Mouse (Mus musculus) brain, embryonic 18.5 days (tissue): ENCODE data around the gene Nr1h3.
A peak's percentile ranks its signal among the peaks of the same experiment; 100 is the strongest.

Experiments used
- DNase-seq: peaks from one replicate; pipeline ENCODE4 v3.0.0-alpha.2; 2012; ENCODE audit warnings: low read depth, low spot score

Nr1h3 gene

DNA sequence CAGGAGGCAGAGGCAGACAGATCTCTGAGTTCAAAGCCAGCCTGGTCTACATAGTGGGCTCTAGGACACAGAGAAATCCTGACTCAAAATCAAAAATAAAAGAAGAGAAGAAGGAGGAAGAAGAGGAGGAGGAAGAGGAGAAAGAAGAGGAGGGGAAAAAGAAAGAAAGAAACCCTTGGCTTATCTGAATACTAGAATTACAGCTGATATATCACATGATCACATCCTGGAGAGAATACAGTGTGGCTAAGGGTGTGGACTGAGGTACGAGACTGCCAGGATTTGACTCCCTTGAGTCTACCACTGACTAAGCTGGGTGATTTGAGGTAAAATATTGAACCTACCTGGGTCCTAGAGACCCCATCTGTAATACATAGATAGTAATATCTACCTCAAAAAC, 16.4 kb downstream of the Nr1h3 start:
- DNase-seq, result no peak

DNA sequence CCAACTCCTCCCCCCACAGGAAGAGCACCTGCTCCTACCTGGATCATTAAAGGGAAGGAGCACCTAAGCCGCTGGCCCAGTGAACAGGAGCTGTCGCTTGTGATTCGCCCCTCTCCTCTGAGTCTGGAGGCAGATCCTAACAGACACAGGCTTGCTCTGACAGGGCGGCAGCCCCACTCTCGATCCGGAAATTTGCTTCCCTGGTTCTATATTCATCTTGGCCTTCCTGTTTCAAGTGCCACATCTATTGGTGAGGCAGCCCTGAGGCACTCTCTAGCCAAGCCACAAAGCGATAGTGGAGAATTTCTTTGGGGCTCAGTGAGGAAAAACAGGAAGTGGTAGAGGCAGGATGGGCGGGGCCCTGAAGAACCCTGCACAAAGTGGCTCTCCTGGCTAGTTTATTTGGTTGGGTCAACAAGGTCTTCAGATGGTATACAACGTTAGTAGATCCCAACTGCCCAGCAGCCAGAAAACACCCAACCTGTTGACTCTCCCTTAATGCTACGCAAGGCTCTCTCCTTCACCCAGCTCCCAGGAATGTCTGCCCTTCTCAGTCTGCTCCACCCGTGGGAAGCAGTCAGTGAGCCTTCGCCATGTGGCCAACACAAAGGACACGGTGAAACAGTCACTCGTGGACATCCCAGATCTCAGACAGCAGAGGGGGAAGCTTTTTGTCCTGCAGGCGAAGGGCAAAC, 18.8 kb downstream of the Nr1h3 start, which contains the start of gene Madd:
TSS of gene Madd (minus strand) at position 127 of the 695 bp plus-strand sequence.
- no peak for DNase-seq

DNA sequence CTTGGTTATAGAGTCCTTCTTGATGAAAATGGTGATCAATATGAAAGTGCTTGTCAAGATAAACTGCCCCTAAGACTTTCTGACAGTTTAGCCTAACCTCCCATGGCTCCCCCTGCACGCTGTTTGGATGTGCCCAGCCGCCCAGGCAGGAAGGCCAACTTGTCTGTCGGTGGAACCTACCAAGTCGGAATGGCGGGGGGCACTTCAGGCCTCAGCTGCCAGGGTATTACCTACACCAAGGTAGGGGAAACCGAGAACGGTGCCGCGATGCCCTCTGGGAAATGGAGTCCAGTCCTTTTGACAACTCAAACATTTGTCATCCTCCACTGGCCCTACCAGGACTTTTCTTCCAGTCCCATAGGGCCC, 19.5 kb downstream of the Nr1h3 start:
- DNase-seq, result peak; percentile 95

DNA sequence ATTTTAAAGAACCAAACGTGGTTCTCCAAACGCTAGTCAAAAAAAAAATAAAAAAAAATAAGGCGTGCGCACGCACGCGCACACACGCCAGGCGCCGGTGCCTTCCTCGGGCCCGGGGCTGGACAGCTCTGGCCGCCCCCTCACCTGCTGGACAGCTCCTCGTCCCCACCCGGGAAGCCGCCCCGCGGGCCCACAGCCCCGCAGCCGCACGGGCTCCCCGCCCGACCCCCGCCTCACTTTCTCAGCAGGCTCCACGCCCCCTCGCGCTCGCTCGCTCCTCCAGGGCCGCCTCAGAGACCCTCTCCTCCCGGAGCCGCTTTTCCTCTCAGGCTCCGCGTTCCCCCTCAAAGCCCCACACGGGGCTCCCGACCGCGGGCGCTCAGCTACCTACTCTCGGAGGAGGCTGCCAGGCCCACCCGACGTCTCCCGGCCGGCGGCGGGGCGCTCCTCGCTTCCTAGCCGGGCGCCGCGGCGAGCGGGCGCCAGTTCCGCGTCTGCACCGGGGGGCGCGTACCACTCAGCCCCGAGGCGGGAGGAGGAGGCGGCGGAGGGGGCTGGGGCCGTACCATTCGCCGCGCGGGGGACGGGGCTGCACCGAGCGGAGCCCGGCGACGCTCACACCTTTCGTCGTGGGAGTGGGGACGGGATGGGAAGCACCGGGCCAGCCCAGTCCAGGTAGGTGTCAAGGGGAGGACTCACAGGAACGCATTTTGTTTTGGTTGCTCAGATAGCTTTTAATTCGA, 20.1 kb downstream of the Nr1h3 start:
- DNase-seq, result peak; percentile 83

DNA sequence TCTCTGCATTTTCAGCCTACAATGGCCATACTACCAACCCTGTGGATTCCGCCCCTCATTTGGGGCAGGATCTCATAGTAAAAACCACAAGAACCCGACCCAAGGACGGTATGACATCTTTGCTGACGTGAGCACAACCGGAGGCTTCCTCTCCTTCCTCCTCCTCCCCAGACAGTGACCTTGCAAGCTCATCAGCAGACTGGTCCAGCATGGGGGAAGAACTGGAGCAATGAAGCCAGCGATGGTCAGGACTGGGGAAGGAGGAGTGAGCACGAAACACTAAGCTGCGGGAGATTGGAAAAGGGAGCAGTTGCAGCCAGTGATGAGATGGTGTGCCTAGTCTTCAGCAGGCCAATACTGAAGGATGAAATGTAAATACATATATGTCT, 20.6 kb downstream of the Nr1h3 start:
- DNase-seq, result no peak

DNA sequence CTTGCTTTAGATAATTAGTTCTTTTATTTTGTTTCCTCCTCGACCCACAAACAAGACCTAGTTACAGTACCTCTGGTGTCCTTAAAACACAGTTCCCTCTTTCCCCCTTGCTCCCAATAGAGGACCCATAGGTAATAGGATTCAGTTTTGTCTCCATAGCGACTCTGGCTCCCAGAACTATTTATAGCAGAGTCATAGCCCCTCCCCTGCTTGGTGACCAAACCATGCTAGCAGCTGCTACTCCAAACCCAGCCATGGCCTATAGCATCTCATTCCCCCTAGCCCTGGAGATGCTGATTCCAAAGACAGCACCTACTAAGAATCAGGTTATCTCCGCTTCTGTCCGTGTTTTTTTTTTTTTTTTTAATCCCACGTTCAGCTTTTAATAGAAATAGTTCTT, 21.9 kb downstream of the Nr1h3 start:
- DNase-seq, result no peak

DNA sequence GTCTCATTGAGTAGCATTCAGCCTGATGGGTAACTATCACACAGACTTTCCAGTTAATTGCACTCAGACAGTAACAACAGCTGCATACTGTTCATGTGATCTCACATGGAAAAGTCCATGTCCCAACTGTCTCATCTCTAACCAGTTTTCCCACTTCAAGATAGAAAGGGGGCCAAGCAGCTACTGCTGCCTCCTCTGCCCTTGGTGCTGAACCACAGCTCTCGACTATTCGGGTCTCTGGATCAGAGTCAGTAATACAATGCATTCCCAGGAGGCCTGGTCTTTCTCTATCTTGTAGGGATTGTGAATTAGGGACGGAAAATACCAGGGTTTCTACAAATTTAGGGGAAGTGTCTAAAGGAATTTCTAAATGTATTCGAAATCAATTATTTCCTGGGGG, 22.8 kb downstream of the Nr1h3 start:
- DNase-seq, result no peak

DNA sequence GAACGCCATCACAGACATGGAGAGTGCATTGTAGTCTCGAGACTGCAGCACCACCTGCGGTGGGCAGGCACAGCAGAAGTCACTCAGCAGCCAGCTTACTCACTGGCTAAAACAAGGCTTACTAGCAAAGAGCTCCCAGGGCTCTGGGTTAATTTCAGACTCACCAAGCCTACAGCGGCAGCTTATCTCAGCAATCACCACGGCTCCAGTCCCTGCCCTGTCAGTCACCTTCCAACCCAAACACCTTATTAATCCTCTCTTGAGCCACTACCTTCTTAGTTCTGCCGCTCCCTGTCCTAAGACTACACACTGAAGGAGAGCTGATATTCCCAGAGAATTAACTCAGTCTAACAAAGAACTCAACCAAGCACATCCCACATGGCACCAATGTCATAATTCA, 26.4 kb downstream of the Nr1h3 start:
- no peak for DNase-seq

DNA sequence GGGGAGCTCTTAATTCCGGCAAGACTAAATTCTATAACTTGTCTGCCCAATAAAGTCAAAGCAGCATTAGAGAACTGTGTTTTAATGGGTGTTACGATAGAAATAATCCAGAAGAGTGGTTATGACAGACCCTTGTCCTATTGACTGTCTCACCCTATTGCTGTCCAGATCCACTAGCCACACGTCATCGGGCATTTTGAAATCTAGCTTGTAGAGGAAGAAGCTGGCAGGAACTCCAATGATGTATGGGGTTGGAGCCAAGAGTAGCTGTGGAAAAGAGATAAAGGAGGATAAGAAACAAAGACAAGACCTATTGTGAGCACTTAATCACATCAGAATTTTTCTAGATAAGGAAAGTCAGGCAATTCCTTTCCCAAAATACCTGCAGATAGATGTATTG, 27.1 kb downstream of the Nr1h3 start:
- no peak for DNase-seq

DNA sequence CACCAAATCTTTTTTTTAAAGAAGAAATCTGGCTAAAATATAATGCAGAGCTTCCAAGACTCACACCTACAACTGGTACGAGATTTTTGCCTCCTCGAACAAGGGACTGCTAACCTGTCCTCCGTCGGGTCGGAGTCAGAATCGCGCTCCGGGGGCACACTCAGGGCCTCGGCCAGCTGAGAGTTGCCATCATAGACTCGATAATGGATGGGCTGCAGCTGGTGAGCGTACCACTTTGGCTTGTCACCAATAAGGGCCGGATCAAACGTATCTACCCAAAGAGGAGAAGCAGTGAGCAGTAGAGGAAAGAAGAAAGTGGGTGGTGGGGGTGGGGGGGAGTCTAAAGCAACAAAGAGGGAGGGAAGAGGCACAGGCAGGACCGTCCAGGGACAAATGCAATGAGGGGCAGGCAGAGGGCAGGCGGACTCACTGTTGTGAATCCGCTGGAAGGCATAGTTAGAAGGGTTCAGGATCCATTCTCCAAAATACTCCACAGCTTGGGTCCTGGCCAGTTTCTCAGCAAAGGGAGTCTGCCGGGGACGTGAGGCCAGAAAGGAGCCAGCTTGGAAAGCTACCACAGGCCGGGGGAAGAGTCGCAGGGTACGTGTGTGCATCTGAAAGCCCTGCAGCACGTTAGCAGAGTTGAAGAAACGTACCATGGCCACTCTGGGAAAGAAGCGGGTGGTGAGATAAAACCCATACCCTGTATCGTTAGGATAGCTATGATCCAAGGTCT, 32.9 kb downstream of the Nr1h3 start:
- no peak for DNase-seq

DNA sequence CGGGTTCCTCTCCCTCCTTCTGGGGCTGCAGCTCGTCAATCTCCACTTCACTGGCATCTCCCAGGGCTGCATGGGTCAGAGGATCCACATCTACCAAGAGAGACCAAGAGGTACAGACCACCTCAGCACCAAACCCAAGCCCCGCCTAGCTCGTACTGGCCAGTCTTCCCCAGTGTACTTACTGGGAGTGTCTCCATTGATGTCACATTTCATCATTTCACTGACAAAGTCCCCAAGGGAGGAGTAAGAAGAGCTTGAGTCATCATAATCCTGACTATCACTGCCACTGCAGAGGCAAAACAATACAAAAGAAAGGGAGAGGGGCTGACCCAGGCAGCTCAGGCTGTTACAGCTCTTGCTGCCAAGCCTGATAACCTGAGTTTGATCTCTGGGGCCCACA, 35.0 kb downstream of the Nr1h3 start:
- DNase-seq, result no peak

DNA sequence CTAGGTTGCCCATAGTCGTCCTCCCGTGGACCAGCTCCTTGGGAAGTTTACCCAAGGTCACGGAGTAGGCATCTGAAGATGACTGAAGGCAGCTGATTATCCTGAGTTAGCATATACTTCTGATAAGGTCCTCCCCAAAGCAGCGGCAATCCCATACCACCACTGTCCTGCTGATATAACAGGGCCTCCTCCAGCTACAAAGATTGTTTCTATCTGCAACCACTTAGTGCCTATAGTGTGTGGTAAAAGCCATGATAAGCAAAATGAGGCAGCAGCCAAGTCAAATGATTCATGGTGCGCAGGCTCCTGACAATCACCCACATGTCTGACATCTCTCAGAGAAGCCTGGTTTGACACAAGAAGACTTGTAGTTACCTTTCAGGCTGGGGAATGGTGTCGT, 37.6 kb downstream of the Nr1h3 start:
- no peak for DNase-seq

DNA sequence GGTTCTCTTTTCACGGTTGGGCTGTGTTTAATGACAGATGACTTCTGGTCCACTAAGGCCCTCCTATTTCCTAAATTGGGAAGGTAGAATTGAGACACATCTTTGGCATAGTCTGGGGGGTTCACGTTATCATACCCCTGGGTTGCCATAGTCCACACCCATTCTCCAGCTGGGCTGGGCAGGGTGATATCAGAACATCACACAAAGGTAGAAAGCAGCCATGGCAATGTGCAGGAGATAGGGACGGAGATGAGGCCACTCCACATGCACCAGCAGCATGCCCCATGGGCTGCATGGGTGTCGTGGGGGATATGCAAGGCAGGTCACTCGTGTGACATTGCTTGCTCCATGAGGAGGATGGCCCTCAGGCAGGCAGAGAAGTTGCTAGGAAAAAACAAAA, 39.1 kb downstream of the Nr1h3 start:
- DNase-seq, result no peak

DNA sequence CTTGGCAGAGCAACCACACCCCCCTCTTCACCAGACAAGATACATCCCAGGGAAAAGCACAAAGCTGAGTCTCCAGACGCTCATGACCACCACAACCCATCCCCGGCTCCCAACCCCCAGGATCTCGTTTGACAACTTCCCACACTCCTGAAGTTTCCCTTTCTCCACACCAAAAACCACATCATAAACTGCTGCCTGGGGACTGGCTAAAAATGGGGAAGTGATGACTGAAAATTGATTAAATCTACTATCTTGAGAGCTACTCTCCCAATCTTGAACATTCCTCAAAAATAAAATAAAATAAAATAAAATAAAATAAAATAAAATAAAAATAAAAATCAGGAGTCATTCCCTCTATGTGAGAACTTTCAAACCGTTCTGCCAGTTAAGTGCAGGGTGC, 39.7 kb downstream of the Nr1h3 start:
- no peak for DNase-seq

DNA sequence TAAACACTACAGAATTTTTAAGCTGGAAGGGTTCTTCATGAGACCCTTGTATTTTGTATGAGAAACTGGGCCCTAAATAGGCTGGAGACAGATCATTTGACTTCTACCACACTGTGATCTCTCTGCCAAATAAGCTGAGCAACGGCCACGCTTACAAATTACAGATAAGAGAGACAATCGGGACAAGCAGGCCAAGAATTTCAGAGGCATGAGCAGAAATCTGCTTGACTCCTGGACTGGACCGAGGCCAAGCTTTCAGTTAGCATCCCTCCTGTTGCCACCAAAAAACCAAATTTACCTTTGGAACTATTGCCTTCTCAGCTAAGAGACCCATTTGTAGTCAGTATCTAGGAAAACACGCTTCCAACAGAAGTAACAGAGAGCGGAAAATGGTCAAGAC, 42.0 kb downstream of the Nr1h3 start:
- DNase-seq, result no peak

DNA sequence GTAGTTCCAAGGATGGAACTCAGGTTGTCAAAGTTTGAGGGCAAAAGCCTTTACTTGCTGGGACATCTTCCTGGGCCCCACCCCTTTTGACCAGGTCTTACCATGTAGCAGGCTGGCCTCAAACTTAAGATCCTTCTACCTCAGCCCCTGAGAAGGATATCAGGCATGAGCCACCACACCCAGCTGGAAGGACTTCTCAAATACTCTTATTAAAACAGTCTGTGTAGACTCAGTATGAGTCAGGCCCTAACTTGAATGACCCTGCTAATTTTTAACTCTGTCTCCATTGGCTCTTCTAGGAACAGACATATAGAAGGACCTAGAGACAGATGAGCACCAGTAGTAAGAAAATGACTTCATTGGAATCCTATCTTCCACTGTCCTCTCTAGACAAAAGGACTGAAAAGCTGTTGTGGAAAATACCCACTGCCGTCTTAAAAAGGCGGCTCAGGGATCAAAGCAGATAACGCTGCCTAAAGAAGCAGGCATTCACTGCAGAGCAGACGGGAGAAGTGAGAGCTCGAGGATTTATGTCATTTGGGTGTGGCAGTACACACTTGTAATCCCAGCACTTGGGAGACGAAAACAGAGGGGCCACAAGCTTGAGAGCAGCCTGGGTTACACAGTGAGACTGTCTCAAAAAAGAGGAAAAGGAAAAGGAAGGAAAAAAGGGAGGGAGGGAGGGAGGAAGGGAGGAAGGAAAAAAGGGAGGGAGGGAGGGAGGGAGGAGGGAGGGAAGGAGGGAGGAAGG, 45.5 kb downstream of the Nr1h3 start:
- DNase-seq, result no peak

DNA sequence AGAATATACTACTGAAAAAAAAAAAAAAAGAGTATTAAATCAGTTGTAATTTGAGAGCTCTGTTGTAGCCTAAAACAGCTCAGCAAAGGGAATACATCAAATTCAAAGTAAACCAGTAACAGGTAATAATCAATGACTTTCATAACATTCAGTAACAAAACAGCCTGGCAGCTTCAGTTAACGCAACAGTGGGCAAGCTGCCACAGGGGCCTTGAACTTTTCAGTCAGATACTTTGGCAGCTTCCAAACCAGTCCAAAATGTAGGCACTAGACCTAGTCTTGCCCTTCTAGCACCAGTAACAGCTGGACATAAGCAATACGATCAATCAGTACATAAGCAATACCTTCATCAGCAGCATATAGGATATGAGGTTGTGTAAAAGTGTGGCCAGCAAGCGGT, 48.5 kb downstream of the Nr1h3 start:
- DNase-seq, result no peak

DNA sequence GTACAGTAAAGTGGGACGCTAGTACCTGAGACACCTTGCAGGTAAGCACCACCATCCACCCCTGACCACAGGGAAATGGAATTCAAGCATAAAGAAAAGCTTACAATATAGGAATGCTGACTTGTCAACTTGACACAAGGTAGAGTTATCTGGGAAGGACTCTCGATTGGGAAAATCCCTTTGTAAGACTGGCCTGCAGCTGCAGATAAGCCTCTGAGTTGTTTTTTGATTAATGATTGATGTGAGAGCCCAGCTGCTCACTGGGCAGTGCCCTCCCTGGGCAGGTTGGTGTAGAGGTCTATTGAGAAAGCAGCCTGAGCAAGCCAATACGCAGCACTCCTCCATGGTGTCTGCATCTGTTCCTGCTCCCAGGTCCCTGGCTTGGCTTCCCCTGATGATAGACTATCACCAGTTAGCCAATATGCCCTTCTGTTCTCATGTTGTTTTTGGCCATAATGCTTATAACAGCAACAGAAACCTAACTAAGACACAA, 49.7 kb downstream of the Nr1h3 start:
- no peak for DNase-seq

DNA sequence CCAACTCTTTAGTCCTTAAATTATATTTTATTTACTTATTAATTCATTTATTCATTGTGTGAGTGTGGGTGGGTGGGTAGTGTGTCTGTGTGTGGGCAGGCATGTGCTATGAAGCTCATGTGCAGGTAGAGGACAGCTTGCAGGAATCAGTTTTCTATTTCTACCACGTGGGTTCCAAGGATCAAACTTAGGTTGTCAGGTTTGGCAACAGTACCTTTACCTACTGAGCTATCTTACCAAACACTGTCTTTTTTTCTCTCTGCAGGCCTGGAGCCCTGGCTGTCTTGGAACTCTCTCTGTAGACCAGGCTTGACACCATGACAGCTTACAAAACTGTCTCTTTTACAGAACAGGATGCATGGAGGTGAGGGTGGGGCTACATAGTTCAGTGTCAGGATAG, 51.3 kb downstream of the Nr1h3 start:
- no peak for DNase-seq

DNA sequence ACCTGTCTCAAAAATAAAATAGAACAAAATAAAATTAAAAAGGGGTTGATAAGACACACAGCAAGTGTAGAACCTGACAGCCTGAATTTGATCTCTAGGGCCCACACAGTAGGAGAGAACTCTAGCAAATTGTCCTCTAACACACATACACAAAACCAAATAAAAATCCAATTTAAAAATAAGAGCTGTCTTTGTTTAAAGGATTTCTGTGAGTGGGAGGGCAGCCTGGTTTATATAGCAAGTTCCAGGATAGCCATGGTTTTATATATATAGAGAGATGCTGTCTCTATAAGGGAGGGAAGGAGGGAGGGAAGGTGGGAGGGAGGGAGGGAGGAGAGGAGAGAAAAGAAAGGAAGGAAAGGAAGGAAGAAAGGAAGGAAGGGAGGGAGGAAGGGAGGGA, 54.5 kb downstream of the Nr1h3 start:
- no peak for DNase-seq

DNA sequence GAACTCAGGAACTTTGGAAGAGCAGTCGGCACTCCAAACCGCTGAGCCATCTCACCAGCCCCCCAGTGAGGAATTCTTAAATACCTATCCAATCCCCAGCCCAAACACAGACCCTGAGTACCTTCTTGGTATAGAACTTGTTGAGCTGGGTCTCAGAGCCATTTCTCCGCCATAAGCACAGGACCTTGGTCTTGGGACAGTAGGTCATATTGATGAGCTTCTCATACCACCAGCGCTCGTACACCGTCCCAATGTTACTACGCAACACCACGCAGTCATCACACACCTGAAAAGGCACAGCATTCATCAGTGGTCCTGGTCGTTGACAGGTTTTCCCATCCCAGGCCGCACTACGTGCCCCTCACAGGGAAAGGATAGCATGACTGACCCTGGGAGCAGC, 59.2 kb downstream of the Nr1h3 start:
- no peak for DNase-seq

DNA sequence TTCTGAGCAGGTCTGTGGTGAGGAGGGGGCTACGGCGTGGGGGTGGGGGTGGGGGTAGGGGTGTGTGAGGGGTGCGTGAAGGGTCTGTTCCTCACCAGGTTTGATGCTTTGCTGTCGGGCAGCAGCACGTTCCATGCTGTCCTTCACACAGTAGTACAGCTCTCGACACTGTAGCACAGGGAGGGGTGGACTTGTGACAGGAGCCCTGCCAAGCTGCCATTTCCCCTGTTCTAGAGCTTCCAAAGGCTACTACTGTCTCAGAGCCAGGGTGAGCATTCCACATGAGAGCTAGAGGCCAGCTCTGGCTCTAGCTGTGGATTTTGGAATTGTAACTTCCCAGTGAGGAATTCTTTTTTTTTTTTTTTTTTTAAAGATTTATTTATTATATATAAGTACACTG, 59.7 kb downstream of the Nr1h3 start:
- DNase-seq, result no peak
